Mouse (Mus musculus) heart, adult 9 months (tissue): ENCODE data around the gene Syt12.

Source experiments
- DNase-seq, 2 experiments: peaks; one replicate each; pipeline ENCODE4 v3.0.0; 2022; ENCODE audit warnings: low spot score in 2 of 2

The Syt12 gene

GRCm38 (mm10) chr19:4477345-4478189 lies at the start of gene Syt12:
TSS of gene Syt12 (minus strand) at chr19:4477447.
- DNase-seq, result peak in 1 of 2 experiments; percentile 40

GRCm38 (mm10) chr19:4521426-4522050 lies 44.3 kb upstream of the Syt12 start:
- no peak for DNase-seq

- DNase-seq, result no peak
Observed at GRCm38 (mm10) chr19:4517483-4517882, 40.2 kb upstream of the Syt12 start.

- DNase-seq, result no peak
Observed at GRCm38 (mm10) chr19:4516288-4516687, 39.0 kb upstream of the Syt12 start.

GRCm38 (mm10) chr19:4515746-4516145 lies 38.5 kb upstream of the Syt12 start:
- no peak for DNase-seq

GRCm38 (mm10) chr19:4513236-4513858 lies 36.1 kb upstream of the Syt12 start:
- DNase-seq, result no peak

- DNase-seq, result no peak
Observed at GRCm38 (mm10) chr19:4511116-4511841, 34.0 kb upstream of the Syt12 start.

- peak; percentile 99 for DNase-seq
Observed at GRCm38 (mm10) chr19:4509986-4510963, 33.0 kb upstream of the Syt12 start, which contains the start of gene Pcx. TSS of gene Pcx (plus strand) at chr19:4510472.

GRCm38 (mm10) chr19:4507746-4508145 lies 30.5 kb upstream of the Syt12 start:
- DNase-seq, result no peak

- no peak for DNase-seq
Observed at GRCm38 (mm10) chr19:4504830-4505229, 27.6 kb upstream of the Syt12 start.

- no peak for DNase-seq
Observed at GRCm38 (mm10) chr19:4502701-4503100, 25.5 kb upstream of the Syt12 start.

- no peak for DNase-seq
Observed at GRCm38 (mm10) chr19:4498062-4498933, 21.1 kb upstream of the Syt12 start, which contains the start of gene 2010003K11Rik. TSS of gene 2010003K11Rik (minus strand) at chr19:4498583.

GRCm38 (mm10) chr19:4497263-4497973 lies 20.2 kb upstream of the Syt12 start:
- DNase-seq, result peak in 1 of 2 experiments; percentile 36

GRCm38 (mm10) chr19:4496535-4497262 lies 19.5 kb upstream of the Syt12 start:
- DNase-seq, result no peak

- DNase-seq, result no peak
Observed at GRCm38 (mm10) chr19:4495814-4496213, 18.6 kb upstream of the Syt12 start.

GRCm38 (mm10) chr19:4494707-4495106 lies 17.5 kb upstream of the Syt12 start:
- DNase-seq, result no peak

- peak; percentile 36 to 68 for DNase-seq
Observed at GRCm38 (mm10) chr19:4492526-4493296, 15.5 kb upstream of the Syt12 start.
